Mouse (Mus musculus) heart, embryonic 10.5 days (tissue): Measurements from ENCODE around the gene Usp44. TPM values are rescaled to one million over a fixed set of nuclear protein-coding genes. Genes with fewer than 3 reads are reported as not detected.

ENCODE experiments used
- DNase-seq: peaks from one replicate; pipeline ENCODE4 v3.0.0-alpha.2; 2017; ENCODE audit warnings: low spot score
- H3K27ac ChIP-seq: fragments of 300-500 bp; sonication (generic); 2 replicates; pipeline ENCODE4 v1.5.1; 2016; ENCODE audit warnings: mild to moderate bottlenecking
- H3K27me3 ChIP-seq: fragments of 300-500 bp; sonication (generic); 2 replicates; pipeline ENCODE4 v1.6.1; 2016; ENCODE audit warnings: mild to moderate bottlenecking; ENCODE audit not compliant: poor library complexity, insufficient read depth, severe bottlenecking
- H3K36me3 ChIP-seq: fragments of 300-500 bp; sonication (generic); 2 replicates; pipeline ENCODE4 v1.6.1; 2016; ENCODE audit warnings: mild to moderate bottlenecking, moderate library complexity
- H3K4me1 ChIP-seq: fragments of 300-500 bp; sonication (generic); 2 replicates; pipeline ENCODE4 v1.6.1; 2016; ENCODE audit warnings: mild to moderate bottlenecking
- H3K4me3 ChIP-seq: fragments of 300-500 bp; sonication (generic); 2 replicates; pipeline ENCODE4 v1.5.1; 2016; ENCODE audit warnings: mild to moderate bottlenecking, moderate library complexity
- H3K9me3 ChIP-seq: fragments of 300-500 bp; sonication (generic); 2 replicates; pipeline ENCODE4 v1.6.1; 2016; ENCODE audit warnings: mild to moderate bottlenecking, moderate library complexity
- WGBS: fragments of 180-500 bp; shearing (Covaris S2); methylation state at CpG from one replicate; pipeline ENCODE4 v1.1.7; 2016; 5-methylcytosine and 5-hydroxymethylcytosine counted together
- polyA plus RNA-seq: library from polyadenylated mRNA; unstranded; fragments of >200 nt; fragmentation: Nextera tagmentation; extraction: Ambion mirVana; gene quantifications from 2 replicates; pipeline ENCODE4 v1.2.1, GENCODE M21; 2016

Usp44 gene
- polyA plus RNA-seq, 1 experiment from 2014 or later, result 1.6 TPM

DNA sequence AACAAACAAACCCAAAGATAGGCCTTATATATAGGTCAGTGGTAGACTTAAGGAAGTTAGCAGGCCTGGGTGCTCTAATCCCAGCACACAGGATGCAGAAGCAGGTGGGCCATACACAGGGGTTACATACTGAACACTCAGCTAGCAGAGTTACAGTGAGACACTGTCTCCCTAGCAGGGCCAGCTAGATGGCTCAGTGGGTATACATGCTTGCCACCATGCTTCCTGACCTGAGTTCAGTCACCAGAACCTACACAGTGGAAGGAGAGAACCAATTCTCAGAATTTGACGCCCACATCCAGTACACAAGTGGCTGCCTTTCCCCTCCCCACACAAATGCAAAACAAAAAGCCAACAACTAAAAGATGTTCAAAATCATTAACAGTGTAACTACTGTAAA lies 45.4 kb downstream of the Usp44 start:
- 95% methylated on average over 1 of the region's 1 CpGs for WGBS
- H3K9me3 ChIP-seq, result no peaks in the 10 kb centered on the region
- no peak overlapping the region for H3K27ac ChIP-seq
- no peak overlapping the region for H3K4me3 ChIP-seq
- no peaks in the 10 kb centered on the region for H3K27me3 ChIP-seq
- H3K4me1 ChIP-seq, result no peaks in the 10 kb centered on the region
- H3K36me3 ChIP-seq, result peaks cover 62% of the 10 kb centered on the region
- no peak for DNase-seq

DNA sequence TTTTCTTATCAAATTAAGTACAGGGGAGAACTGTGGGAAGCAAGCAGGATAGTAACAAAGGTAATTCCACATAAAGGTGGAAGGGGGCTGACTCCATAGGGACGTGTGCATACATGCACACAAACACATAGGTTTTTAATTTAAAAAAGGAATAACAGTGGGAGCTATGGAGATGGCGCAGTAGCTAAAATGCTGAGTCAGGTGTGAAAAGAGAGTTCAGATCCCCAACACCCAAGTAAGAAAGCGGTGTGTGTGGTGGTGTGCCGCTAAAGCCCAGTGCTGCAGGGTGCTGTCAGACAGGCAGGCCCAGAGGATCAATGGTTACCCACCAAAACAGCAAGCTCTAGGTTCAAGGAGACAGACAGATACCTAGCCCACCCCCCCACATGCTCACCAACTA lies 47.4 kb downstream of the Usp44 start:
- WGBS, result 94% methylated on average over 4 of the region's 4 CpGs
- Histone ChIP-seq H3K36me3 (peaks cover 56% of the 10 kb centered on the region), H3K9me3 (no peaks in the 10 kb centered on the region)

DNA sequence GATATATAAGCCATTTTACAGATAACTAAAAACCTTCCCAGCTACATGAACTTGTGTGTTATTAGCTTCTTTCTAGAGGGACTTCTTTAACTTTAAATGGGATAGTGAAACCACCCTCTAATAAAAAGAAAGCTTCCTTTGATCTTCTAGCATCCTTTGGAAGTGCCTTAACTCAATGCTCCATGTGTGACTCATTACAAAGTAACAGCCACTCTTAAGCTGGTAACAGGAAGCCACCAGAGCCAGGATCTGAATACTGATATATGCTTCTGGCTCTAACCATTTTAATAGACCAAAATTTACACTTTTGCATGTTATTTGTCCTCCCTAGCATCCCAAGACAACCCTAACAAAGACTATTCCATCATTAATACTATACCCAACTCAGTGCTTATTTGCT lies 50.6 kb downstream of the Usp44 start:
- DNase-seq, result no peak
- Histone ChIP-seq H3K36me3 (peaks cover 64% of the 10 kb centered on the region), H3K27me3 (no peaks in the 10 kb centered on the region), H3K4me3 (no peak overlapping the region), H3K4me1 (no peaks in the 10 kb centered on the region), H3K27ac (no peak overlapping the region), H3K9me3 (no peaks in the 10 kb centered on the region)

More for the DNA sequence above, 47.4 kb downstream of the Usp44 start:
- DNase-seq, result no peak
- H3K27me3 ChIP-seq, result no peaks in the 10 kb centered on the region
- H3K4me3 ChIP-seq, result no peak overlapping the region
- no peak overlapping the region for H3K27ac ChIP-seq
- no peaks in the 10 kb centered on the region for H3K4me1 ChIP-seq

DNA sequence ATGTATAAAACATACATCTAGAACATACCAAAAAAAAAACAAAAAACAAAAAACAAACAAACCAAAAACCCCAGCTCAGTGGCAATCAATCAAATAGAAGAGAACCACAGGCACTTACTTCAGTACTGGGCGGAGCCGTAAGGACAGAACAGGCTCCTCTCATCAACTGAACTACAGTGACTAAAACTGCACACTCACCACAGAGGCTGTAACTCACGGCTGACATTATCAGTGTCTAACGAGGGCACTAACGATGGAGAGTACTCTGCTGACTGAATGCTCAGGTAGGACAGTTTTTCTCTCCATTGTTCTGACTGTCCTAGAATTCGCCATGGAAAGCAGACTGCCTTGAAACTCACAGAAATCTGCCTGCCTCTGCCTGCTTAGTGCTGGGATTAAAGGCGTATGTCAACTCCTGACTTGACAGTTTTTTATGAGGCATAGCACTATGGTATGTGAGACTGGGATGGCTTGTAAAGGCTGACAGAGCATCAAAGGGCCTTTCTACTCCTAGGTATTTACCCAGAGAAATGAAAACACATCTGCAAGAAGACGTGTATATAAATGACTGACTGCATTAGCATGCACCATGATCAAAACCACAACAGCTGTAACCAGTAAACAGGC lies 51.5 kb downstream of the Usp44 start:
- Histone ChIP-seq H3K9me3 (no peaks in the 10 kb centered on the region), H3K4me1 (no peaks in the 10 kb centered on the region), H3K27ac (no peak overlapping the region), H3K27me3 (no peaks in the 10 kb centered on the region), H3K4me3 (no peak overlapping the region), H3K36me3 (peaks cover 65% of the 10 kb centered on the region)
- DNase-seq, result no peak
- 78% methylated on average over 8 of the region's 8 CpGs for WGBS

GRCm38 (mm10) chr10:93885839-93886477 lies 54.6 kb downstream of the Usp44 start:
- Histone ChIP-seq H3K4me3 (no peak overlapping the region), H3K9me3 (no peaks in the 10 kb centered on the region), H3K36me3 (peaks cover 43% of the 10 kb centered on the region), H3K27ac (no peak overlapping the region), H3K27me3 (no peaks in the 10 kb centered on the region), H3K4me1 (peaks cover 5% of the 10 kb centered on the region)
- DNase-seq, result no peak
- 94% methylated on average over 14 of the region's 14 CpGs for WGBS

- H3K4me3 ChIP-seq, result peak overlapping the region; percentile 93
- H3K36me3 ChIP-seq, result peaks cover 34% of the 10 kb centered on the region
- H3K4me1 ChIP-seq, result peaks cover 5% of the 10 kb centered on the region
- no peaks in the 10 kb centered on the region for H3K27me3 ChIP-seq
- peak overlapping the region; percentile 97 for H3K27ac ChIP-seq
- WGBS, result 19% methylated on average over 10 of the region's 10 CpGs
- no peak for DNase-seq
- no peaks in the 10 kb centered on the region for H3K9me3 ChIP-seq
Observed at GRCm38 (mm10) chr10:93888590-93888934, 57.2 kb downstream of the Usp44 start.

DNA sequence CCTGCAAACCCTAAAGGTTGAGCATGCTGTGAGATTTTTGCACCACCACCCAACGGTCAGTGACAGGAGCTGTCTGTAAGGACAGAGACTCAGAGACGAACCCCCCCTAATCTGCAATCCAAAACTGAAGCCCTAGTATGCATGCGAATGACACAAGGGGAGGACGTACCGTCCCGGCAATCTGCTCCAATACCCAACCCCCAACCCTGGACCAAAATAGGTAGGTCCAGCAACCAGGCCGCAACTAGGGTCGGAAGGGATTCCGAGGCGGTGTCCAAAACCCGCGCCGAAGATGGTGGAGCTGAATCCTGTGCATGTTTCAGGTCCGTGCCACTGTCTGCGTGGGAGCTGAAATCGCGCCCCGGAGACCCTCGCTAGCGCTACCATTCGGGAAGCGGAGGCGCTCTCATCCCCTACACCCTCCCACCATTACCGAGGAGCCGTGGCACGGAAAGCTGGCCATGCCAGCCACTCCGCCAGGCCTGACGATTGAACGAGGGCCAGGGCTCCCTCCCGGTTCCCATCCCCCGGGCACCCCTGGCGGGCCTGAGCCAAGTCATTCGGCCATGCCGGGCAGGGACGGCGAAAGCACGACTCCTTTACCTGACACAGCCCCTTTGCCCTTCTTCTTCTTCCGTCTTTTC lies 57.7 kb downstream of the Usp44 start:
- peak; percentile 86 for DNase-seq
- WGBS, result under 1% methylated on average over 38 of the region's 38 CpGs

DNA sequence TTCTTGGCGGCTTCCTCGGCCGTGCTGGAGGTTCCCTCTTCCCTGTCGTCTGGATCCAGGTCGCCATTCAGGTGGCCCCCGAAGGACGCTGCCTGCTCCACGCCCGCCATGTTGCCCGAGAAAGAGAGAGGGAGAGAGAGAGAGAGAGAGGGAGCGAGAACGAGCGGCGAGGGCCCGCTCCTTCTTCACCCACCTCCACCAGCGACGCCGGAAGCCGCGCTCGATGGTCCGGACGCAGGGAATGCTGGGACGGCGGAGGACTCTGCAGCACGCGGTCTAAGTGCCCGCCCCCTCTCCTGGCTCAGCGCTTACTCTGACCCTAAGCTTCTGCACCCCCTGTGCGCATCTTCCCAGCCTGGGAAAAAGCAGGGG lies 58.2 kb downstream of the Usp44 start:
- H3K36me3 ChIP-seq, result peaks cover 25% of the 10 kb centered on the region
- DNase-seq, result peak; percentile 95
- no peaks in the 10 kb centered on the region for H3K27me3 ChIP-seq
- peak overlapping the region; percentile 97 for H3K27ac ChIP-seq
- H3K4me3 ChIP-seq, result peak overlapping the region; percentile 93
- peaks cover 5% of the 10 kb centered on the region for H3K4me1 ChIP-seq
- WGBS, result under 1% methylated on average over 24 of the region's 30 CpGs
- no peaks in the 10 kb centered on the region for H3K9me3 ChIP-seq

More for the DNA sequence above, 57.7 kb downstream of the Usp44 start:
- Histone ChIP-seq H3K27me3 (no peaks in the 10 kb centered on the region), H3K9me3 (no peaks in the 10 kb centered on the region), H3K36me3 (peaks cover 29% of the 10 kb centered on the region), H3K4me3 (peak overlapping the region; percentile 93), H3K27ac (peak overlapping the region; percentile 97), H3K4me1 (peaks cover 5% of the 10 kb centered on the region)

GRCm38 (mm10) chr10:93889976-93890375 lies 58.6 kb downstream of the Usp44 start:
- Histone ChIP-seq H3K4me1 (peaks cover 5% of the 10 kb centered on the region), H3K27ac (peak overlapping the region; percentile 97)
- WGBS, result under 1% methylated on average over 22 of the region's 22 CpGs

DNA sequence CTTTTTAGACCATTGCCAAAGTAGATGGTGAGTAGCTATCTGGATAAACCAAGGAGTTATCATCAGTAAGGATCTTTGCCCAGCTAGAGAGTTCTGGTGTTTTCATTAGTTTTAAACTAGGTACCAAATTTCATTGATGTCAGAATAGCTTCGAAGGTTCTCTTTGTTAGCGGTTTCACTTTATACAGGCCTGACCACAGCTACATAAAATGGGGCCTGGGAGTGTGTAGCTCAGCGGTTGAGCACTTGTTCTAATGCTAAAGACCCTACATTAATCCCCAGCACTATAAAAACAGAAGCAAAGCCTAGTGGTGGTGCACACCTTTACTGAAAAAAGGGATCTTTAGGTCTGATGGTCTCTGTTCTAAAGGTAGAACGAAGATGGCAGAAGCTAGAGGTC lies 59.2 kb downstream of the Usp44 start:
- H3K9me3 ChIP-seq, result no peaks in the 10 kb centered on the region
- H3K4me3 ChIP-seq, result peak overlapping the region; percentile 93
- H3K4me1 ChIP-seq, result peaks cover 5% of the 10 kb centered on the region
- H3K27me3 ChIP-seq, result no peaks in the 10 kb centered on the region
- peak overlapping the region; percentile 97 for H3K27ac ChIP-seq
- peaks cover 15% of the 10 kb centered on the region for H3K36me3 ChIP-seq
- no peak for DNase-seq
- WGBS, result 69% methylated on average over 4 of the region's 4 CpGs

More at GRCm38 (mm10) chr10:93889976-93890375, 58.6 kb downstream of the Usp44 start:
- H3K27me3 ChIP-seq, result no peaks in the 10 kb centered on the region
- no peaks in the 10 kb centered on the region for H3K9me3 ChIP-seq
- peak overlapping the region; percentile 93 for H3K4me3 ChIP-seq
- H3K36me3 ChIP-seq, result peaks cover 21% of the 10 kb centered on the region
- DNase-seq, result no peak

- Histone ChIP-seq H3K27me3 (no peaks in the 10 kb centered on the region), H3K27ac (peak overlapping the region; percentile 52; the same call in 1 of the 2 replicates), H3K36me3 (peaks cover 11% of the 10 kb centered on the region), H3K9me3 (no peaks in the 10 kb centered on the region), H3K4me1 (peaks cover 5% of the 10 kb centered on the region), H3K4me3 (no peak overlapping the region)
- WGBS, result 85% methylated on average over 1 of the region's 1 CpGs
- no peak for DNase-seq
Observed at GRCm38 (mm10) chr10:93891031-93891430, 59.7 kb downstream of the Usp44 start.

DNA sequence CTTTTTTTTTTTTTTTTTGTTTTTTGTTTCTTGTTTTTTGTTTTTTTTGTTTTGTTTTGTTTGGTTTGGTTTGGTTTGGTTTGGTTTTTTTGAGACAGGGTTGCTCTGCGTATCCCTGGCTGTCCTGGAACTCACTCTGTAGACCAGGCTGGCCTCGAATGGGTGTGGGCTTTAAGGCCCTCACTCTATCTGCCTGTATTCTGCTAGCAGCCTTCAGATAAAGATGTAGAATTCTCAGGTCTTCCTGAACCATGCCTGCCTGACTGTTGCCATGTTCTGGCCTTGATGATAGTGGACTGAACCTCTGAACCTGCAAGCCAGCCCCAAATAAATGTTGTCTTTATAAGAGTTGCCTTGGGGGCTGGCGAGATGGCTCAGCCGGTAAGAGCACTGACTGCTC lies 61.2 kb downstream of the Usp44 start:
- 85% methylated on average over 4 of the region's 4 CpGs for WGBS
- Histone ChIP-seq H3K4me3 (no peak overlapping the region), H3K9me3 (no peaks in the 10 kb centered on the region), H3K4me1 (peaks cover 5% of the 10 kb centered on the region), H3K36me3 (no peaks in the 10 kb centered on the region), H3K27ac (no peak overlapping the region), H3K27me3 (no peaks in the 10 kb centered on the region)
- DNase-seq, result no peak

DNA sequence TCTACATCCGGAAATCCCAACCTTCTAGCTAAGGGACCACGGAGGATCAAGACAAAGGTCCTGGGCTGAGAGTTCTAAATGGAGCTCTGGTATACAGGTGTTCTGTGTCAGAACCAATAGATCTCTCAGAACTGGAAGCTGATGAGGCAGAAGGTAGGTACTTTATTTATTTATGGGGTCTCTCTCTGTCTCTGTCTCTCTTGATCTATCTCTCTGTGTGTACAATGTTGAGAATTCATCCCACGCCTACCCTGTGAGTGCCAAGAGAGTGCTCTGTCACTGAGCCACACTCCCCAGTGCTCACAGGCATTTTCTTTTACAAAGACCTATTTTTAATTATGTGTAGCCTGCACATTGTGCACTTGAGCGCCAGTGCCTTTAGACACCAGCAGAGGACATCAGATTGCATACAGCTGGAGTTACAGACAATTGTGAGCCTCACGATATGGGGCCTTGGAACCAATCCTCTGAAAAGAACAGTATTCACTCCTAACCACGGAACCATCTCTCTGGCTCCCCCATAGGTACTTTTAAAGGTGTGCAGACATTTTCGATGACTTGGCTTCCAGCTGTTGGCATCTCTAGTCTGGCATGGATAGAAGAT lies 65.8 kb downstream of the Usp44 start, which contains the start of gene Metap2:
Gene Metap2, minus strand, starts transcription at position 51 of the 604 bp plus-strand sequence.
- Histone ChIP-seq H3K4me3 (no peak within 1 kb of the TSS), H3K4me1 (no peaks in the 10 kb centered on the region), H3K36me3 (no peaks in the 10 kb centered on the region), H3K27ac (no peak within 1 kb of the TSS), H3K27me3 (no peaks in the 10 kb centered on the region), H3K9me3 (no peaks in the 10 kb centered on the region)
- no peak for DNase-seq
- 69% methylated on average over 7 of the region's 7 CpGs for WGBS
